Mouse (Mus musculus) heart, adult 8-10 months (tissue): ENCODE measurements at regions not wholly inside any gene's neighbourhood (a gene's known extent, or its start where the extent isn't known, plus 50 kb on each side); places are given as distances from the start of the nearest gene placed in this dataset.
A peak's percentile ranks its signal among the peaks of the same experiment; 100 is the strongest.
"Not testable (repeated sequence)": the region's sequence is repeated elsewhere in the genome, so short reads cannot be mapped to it uniquely, and the experiment has no call there.

Experiments
- DNase-seq: peaks from one replicate; pipeline ENCODE4 v3.0.0; 2022; ENCODE audit warnings: low spot score

DNA sequence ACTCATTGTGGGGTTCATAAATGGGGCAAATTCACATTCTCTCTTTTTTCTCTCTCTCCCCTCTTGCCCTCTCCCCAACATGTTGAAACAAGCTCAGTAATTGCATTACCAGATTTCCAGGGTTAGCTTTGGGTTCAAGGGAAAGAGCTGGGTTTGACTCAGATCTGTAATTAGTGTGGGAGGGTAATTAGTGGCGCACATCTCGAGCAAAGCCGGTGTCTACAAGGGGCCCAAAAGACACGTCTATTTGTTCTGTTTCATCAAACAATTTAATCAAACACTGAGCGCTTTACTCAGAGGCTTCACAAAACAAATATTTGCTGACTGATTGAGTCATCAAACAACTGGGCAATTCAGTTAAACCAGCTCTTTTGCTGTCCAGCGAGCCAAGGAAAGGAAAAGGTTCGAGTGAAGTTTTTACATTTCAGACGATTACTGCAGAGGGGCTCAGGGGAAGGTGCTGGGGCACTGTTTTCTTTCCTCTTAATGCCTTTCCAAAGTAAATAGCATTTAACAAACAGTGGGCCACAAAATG, 193.6 kb upstream of the Six2 start:
- DNase-seq = no peak

DNA sequence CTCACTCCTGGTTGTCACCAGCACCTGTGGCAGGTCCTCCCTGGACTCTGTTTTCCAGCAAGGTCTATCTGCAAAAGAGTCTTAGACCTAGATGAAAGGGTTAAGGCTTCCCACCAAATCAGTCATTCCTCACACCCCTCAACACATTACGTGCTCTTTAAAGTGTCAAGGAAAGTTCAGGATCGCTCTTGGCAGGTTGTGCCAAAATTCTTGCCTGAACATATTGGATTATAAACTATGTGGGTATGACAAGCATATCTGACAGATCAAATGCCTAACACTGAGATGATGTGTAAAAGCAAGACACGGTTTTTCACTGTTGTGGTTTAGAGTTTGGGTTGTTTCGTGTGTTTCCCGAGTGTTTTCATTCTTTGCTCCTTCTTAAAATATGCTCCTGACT, 193.0 kb upstream of the Six2 start:
- no peak for DNase-seq

GRCm38 (mm10) chr17:85877426-85877825, 189.4 kb upstream of the Six2 start:
- DNase-seq = no peak

DNA sequence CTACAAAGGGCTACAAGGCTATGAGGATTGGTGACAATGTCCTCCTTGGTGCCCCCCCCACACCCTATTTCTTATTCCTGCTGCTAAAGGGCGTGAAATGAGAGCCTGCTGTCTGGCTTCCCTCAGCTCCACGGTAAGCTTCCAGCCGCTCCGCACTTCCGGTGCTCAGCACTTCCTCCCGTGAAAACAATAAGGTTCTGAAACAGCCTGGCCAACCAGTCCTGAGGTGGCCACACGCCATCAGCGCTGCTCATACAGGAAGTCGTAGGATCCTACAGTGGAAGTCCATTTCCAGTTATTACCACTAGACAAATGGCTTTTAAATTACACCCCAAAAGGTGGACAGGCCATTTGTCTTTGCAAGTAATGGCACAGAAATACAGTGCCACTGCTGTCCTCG, 188.8 kb upstream of the Six2 start:
- DNase-seq = peak; percentile 4

DNA sequence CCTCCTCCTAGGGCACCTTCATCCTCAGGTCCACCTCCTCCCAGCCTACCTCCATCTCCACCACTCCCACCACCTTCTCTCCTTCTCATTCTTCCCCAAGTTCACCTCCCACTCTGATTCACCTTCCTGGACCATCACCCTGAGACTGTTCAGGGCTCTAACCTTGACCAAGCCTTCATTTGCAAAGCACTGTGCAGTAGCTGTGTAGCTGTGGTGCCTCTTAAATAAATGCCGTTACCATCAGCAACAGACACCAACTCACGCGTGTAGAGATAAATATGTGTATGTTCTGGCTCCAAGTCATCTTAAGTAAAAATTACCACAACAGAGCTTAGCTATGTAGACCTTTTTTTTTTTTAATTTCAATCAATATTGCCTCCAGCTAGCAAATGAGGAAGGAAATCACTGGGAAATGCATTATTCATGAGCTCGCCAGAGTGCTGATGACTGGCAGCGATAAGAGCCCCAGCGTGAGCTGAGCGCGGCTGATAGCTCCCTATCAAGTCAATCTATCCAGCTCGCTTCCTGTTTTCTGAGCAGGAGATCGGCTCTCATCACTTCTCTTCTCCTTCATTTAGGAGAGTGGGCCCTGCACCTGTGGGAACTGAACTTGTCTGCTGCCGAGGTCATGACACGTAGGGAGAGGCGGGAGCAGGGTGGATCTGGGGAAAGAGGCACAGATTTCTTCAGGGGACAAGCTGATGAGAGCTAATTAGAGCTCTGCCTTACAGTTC, 185.9 kb upstream of the Six2 start:
- DNase-seq = no peak

DNA sequence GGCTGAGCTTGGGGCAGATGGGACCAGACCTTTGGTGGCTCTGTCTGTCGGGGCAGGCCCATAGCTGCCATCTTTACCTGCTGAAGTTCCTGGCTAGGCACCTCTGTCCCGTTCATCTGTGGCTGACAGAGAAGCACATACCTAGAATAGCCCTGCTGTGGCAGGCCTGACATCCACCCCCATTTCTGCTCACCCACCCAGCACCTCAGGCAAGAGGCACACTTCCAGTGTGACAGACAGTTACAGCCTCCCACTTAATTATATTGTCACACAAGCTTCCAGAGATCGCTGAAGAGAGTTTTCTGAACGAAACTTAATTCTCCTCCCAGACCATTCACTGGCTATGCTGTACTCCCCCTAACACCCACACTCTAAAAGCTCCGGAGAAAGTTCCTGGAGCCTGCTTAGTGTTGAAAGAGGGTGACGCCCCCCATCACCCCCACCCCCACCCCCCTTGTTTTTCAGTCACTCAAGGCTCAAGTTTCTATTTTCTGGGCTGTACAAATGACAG, 184.9 kb upstream of the Six2 start:
- DNase-seq = no peak

DNA sequence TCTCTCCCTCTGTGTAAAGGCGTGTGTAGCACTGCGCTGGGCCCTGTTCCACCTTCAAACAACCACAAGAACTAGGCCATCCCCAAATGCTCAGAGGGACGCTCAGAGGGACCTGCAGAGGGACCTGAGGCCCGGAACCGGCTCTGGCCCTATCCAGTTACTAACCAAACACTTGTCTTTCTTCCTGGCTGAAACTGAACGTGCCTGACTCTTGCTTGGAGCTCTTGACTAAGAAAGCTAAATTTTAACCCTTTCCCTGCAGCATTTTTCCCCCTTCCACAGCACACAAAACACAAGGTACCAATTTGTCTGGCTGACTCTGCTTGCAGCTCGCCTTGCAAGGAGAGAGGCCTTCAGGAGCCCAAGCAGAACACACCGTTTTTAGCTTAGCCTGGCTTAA, 182.3 kb upstream of the Six2 start:
- DNase-seq = no peak

GRCm38 (mm10) chr17:85869179-85869578, 181.1 kb upstream of the Six2 start:
- DNase-seq = no peak

GRCm38 (mm10) chr17:85867945-85868616, 180.0 kb upstream of the Six2 start:
- DNase-seq = no peak

- DNase-seq = no peak
Observed at GRCm38 (mm10) chr17:85866581-85866980, 178.5 kb upstream of the Six2 start.

DNA sequence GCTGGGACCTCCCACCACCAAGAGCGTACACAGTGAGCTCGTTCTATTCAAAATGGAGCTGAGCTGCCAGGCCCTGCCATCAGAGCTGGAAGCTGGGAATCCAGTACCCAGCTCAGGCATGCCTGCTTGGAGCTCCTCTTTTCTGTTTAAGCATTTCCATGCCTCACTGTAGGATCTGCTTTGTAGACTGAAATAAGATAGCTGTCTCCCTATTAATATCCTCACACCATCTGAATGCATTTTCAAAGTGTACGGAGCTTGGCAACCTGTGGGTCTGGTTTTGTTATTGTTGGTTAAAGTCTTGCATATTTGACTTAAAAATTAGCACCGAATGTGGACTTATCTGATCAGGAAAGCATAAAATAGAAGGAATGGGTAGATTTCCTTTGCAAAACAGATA, 177.9 kb upstream of the Six2 start:
- DNase-seq = no peak

- no peak for DNase-seq
Observed at GRCm38 (mm10) chr17:85861328-85861727, 173.3 kb upstream of the Six2 start.

DNA sequence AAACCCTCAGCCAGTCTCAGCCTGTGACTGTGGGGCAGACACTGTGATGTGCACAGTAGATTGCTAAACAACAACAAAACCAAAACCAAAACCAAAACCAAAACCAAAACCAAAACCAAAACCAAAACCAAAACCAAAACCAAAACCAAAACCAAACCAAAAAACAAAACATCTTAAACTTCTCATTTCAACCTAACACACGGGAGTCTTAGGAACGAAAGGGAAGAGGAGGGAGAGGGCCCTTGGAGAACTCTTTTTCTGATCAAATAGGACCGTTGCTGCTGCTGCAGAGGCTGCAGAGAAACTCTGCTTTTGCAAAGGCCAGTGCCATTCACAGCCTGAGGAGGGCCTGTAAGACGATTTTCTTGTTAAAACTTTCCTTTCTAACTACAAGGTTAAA, 172.7 kb upstream of the Six2 start:
- no peak for DNase-seq

GRCm38 (mm10) chr17:85859926-85860707, 172.0 kb upstream of the Six2 start:
- DNase-seq = peak; percentile 3

- DNase-seq = no peak
Observed at GRCm38 (mm10) chr17:85858516-85858915, 170.4 kb upstream of the Six2 start.

- DNase-seq = peak; percentile 15
Observed at GRCm38 (mm10) chr17:85857705-85858472, 169.8 kb upstream of the Six2 start.

DNA sequence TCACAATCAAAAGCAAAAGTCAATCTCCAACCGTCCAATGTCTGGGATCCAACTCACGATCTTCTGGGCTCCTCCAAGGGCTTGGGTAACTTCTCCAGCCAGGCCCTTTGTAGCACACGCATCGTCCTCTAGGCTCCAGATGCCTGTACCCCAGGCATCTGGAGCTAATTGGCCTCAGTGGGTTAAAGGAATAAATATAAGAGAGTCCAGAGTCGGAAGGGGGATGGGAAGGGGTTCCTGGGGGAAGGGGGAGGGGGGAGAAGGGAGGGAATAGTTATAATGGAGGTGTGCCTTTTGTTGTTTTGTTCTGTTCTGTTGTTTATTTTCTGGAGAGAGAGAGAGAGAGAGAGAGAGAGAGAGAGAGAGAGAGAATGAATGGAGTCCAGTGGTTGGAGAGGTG, 168.8 kb upstream of the Six2 start:
- DNase-seq = not testable (repeated sequence)

DNA sequence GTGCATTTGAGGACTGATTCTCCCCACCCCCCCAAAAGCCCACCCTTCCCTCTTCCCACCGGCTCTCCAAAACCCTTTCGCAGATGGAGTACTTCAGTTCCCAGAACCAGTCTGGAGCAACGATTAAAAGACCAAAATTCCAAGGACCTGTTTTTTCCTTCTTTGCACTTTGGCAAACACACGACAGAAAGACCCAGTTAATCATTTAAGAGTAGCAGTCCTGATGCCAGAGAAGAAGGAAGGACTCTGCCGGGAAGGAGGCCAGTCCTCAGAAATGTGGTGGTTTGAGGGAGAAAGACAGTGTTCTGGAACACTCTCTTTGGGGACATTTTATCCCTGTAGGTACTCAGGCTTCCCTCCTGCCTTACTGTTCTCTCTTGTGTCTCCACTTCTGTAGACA, 165.1 kb upstream of the Six2 start:
- DNase-seq = no peak

DNA sequence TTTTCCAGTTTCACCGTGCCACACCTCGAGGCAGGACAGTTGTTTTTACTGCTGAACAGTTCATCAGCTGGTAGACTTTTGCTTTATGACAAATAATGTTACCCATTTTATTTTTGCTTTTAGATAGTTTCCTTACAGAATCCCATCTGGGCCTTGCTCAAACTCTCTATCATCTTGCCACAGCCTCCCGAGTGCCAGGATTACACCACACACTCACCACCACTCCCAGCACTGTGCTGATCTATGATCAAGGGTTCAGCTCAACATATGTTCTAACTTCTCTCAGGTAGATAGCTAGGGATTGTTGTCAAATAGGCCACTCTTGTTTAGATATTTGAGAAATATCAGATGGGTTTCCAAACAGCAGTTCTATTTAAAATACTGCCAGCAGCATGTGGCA, 160.5 kb upstream of the Six2 start:
- no peak for DNase-seq

GRCm38 (mm10) chr17:85847756-85848155, 159.7 kb upstream of the Six2 start:
- no peak for DNase-seq

DNA sequence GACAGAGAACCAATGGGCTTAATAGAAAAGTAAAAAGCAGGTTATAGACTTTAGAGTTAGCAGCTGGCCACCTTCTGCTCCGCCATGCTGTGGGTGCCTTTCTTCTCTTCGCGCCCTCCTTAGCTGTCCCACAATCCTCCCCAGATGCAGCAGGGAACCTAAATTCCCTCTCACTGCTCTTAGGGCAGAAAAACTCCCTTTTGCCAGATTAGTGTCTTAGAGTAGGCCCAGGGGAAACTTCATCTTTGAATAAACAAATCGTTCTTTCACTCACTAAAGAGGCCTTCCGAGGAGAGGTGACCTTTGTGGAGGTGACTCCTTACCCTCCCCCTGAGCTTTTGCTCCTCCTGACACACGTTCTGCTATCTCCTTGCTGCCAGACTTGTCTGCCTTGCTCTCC, 157.0 kb upstream of the Six2 start:
- no peak for DNase-seq

- no peak for DNase-seq
Observed at GRCm38 (mm10) chr17:85844486-85844885, 156.4 kb upstream of the Six2 start.
